Mouse (Mus musculus) midbrain, embryonic 11.5 days (tissue): ENCODE results near the gene Mipep. TPM values are rescaled to one million over a fixed set of nuclear protein-coding genes. Genes with fewer than 3 reads are reported as not detected.

Experiments used
- ATAC-seq: fragments of 200-750 bp; cut with Nextera tagmentation; 2 replicates; pipeline ENCODE4 v1.8.0; 2017; ENCODE audit warnings: moderate TSS enrichment, moderate library complexity; ENCODE audit not compliant: low FRiP score
- DNase-seq: peaks from one replicate; pipeline ENCODE4 v3.0.0; 2015; ENCODE audit warnings: low spot score; ENCODE audit errors: missing footprints
- H3K27ac ChIP-seq: fragments of 300-500 bp; sonication (generic); 2 replicates; pipeline ENCODE4 v1.5.1; 2014; ENCODE audit warnings: low read depth, low read length
- H3K27me3 ChIP-seq: fragments of 300-500 bp; sonication (generic); 2 replicates; pipeline ENCODE4 v1.6.1; 2014; ENCODE audit warnings: mild to moderate bottlenecking, low read length, moderate library complexity, mixed read lengths; ENCODE audit not compliant: control insufficient read depth, insufficient read depth
- H3K36me3 ChIP-seq: fragments of 300-500 bp; sonication (generic); 2 replicates; pipeline ENCODE4 v1.6.1; 2014; ENCODE audit warnings: mild to moderate bottlenecking, low read length, moderate library complexity, mixed read lengths; ENCODE audit not compliant: control insufficient read depth, insufficient read depth
- H3K4me1 ChIP-seq: fragments of 300-500 bp; sonication (generic); 2 replicates; pipeline ENCODE4 v1.6.1; 2014; ENCODE audit warnings: low read length; ENCODE audit not compliant: control insufficient read depth, insufficient read depth
- H3K4me2 ChIP-seq: fragments of 300-500 bp; sonication (generic); 2 replicates; pipeline ENCODE4 v1.6.1; 2014; ENCODE audit warnings: mild to moderate bottlenecking, moderate library complexity
- H3K4me3 ChIP-seq: fragments of 300-500 bp; sonication (generic); 2 replicates; pipeline ENCODE4 v1.5.1; 2014; ENCODE audit warnings: low read depth, low read length
- H3K9ac ChIP-seq: fragments of 300-500 bp; sonication (generic); 2 replicates; pipeline ENCODE4 v1.6.1; 2014; ENCODE audit warnings: low read length
- H3K9me3 ChIP-seq: fragments of 300-500 bp; sonication (generic); 2 replicates; pipeline ENCODE4 v1.6.1; 2016; ENCODE audit warnings: low read length; ENCODE audit not compliant: control insufficient read depth
- WGBS: fragments of 180-500 bp; shearing (Covaris S2); extraction: QIAGEN DNeasy Blood & Tissue Kit; methylation state at CpG from one replicate; pipeline ENCODE4 v1.1.7; 2014; 5-methylcytosine and 5-hydroxymethylcytosine counted together
- polyA plus RNA-seq: library from polyadenylated mRNA; unstranded; fragments of >200 nt; fragmentation: Nextera tagmentation; extraction: Ambion mirVana; gene quantifications from 2 replicates; pipeline ENCODE4 v1.2.1, GENCODE M21; 2014

The Mipep gene
- polyA plus RNA-seq, 1 experiment from 2014 or later, result 26.6 TPM

GRCm38 (mm10) chr14:60779198-60779597 is 5.2 kb upstream of the Mipep start:
- WGBS, result 93% methylated on average over 7 of the region's 7 CpGs
- Histone ChIP-seq H3K4me2 (no peak overlapping the region), H3K27me3 (no peaks in the 10 kb centered on the region), H3K9me3 (no peaks in the 10 kb centered on the region), H3K36me3 (no peaks in the 10 kb centered on the region), H3K4me1 (no peaks in the 10 kb centered on the region), H3K4me3 (no peak overlapping the region), H3K27ac (no peak overlapping the region), H3K9ac (no peak overlapping the region)
- ATAC-seq (no peak), DNase-seq (peak; percentile 76)

GRCm38 (mm10) chr14:60782121-60782656 is 2.2 kb upstream of the Mipep start:
- no peak overlapping the region for H3K9ac ChIP-seq
- WGBS, result 58% methylated on average over 7 of the region's 7 CpGs
- H3K36me3 ChIP-seq, result no peaks in the 10 kb centered on the region
- DNase-seq, result no peak
- H3K4me3 ChIP-seq, result no peak overlapping the region
- H3K9me3 ChIP-seq, result no peaks in the 10 kb centered on the region
- H3K4me1 ChIP-seq, result peaks cover 5% of the 10 kb centered on the region; the same call in 1 of the 2 replicates
- ATAC-seq, result no peak
- no peak overlapping the region for H3K4me2 ChIP-seq
- no peak overlapping the region for H3K27ac ChIP-seq
- H3K27me3 ChIP-seq, result no peaks in the 10 kb centered on the region

GRCm38 (mm10) chr14:60783196-60783595 is 1.2 kb upstream of the Mipep start:
- WGBS, result 49% methylated on average over 8 of the region's 8 CpGs
- Histone ChIP-seq H3K4me3 (no peak overlapping the region), H3K4me2 (no peak overlapping the region), H3K9ac (no peak overlapping the region), H3K27ac (no peak overlapping the region), H3K4me1 (peaks cover 5% of the 10 kb centered on the region; the same call in 1 of the 2 replicates), H3K36me3 (no peaks in the 10 kb centered on the region), H3K9me3 (no peaks in the 10 kb centered on the region), H3K27me3 (no peaks in the 10 kb centered on the region)
- DNase-seq (peak; percentile 67), ATAC-seq (no peak)

GRCm38 (mm10) chr14:60790103-60790502 is 5.7 kb downstream of the Mipep start:
- DNase-seq (peak; percentile 96), ATAC-seq (peak; percentile 5; the same call in 1 of the 2 replicates)
- no peaks in the 10 kb centered on the region for H3K9me3 ChIP-seq
- no peak overlapping the region for H3K9ac ChIP-seq
- WGBS, result 32% methylated on average over 3 of the region's 3 CpGs
- H3K4me3 ChIP-seq, result no peak overlapping the region
- H3K4me2 ChIP-seq, result no peak overlapping the region
- no peak overlapping the region for H3K27ac ChIP-seq
- peaks cover 2% of the 10 kb centered on the region; the same call in 1 of the 2 replicates for H3K36me3 ChIP-seq
- H3K27me3 ChIP-seq, result no peaks in the 10 kb centered on the region
- peaks cover 3% of the 10 kb centered on the region; the same call in 1 of the 2 replicates for H3K4me1 ChIP-seq

- 88% methylated on average over 4 of the region's 4 CpGs for WGBS
- Histone ChIP-seq H3K36me3 (no peaks in the 10 kb centered on the region), H3K27me3 (no peaks in the 10 kb centered on the region), H3K4me3 (no peak overlapping the region), H3K4me1 (no peaks in the 10 kb centered on the region), H3K9me3 (no peaks in the 10 kb centered on the region), H3K4me2 (no peak overlapping the region), H3K27ac (no peak overlapping the region), H3K9ac (no peak overlapping the region)
- ATAC-seq (no peak), DNase-seq (no peak)
Observed at GRCm38 (mm10) chr14:60796600-60797322, 12.4 kb downstream of the Mipep start.

- DNase-seq (no peak), ATAC-seq (no peak)
- no peak overlapping the region for H3K27ac ChIP-seq
- H3K4me2 ChIP-seq, result no peak overlapping the region
- 92% methylated on average over 5 of the region's 5 CpGs for WGBS
- no peaks in the 10 kb centered on the region for H3K9me3 ChIP-seq
- no peak overlapping the region for H3K4me3 ChIP-seq
- H3K27me3 ChIP-seq, result no peaks in the 10 kb centered on the region
- no peaks in the 10 kb centered on the region for H3K4me1 ChIP-seq
- no peak overlapping the region for H3K9ac ChIP-seq
- H3K36me3 ChIP-seq, result no peaks in the 10 kb centered on the region
Observed at GRCm38 (mm10) chr14:60797596-60797995, 13.2 kb downstream of the Mipep start.

- Histone ChIP-seq H3K27me3 (no peaks in the 10 kb centered on the region), H3K4me3 (no peak overlapping the region), H3K36me3 (0 out of 2 replicates have a peak, but pooled peaks cover 2% of the 10 kb centered on the region), H3K4me2 (no peak overlapping the region), H3K27ac (no peak overlapping the region), H3K9me3 (no peaks in the 10 kb centered on the region), H3K4me1 (no peaks in the 10 kb centered on the region), H3K9ac (no peak overlapping the region)
- ATAC-seq (no peak), DNase-seq (no peak)
- 91% methylated on average over 4 of the region's 4 CpGs for WGBS
Observed at GRCm38 (mm10) chr14:60798721-60799120, 14.3 kb downstream of the Mipep start.

- ATAC-seq, result no peak
- Histone ChIP-seq H3K9ac (no peak overlapping the region), H3K4me1 (no peaks in the 10 kb centered on the region), H3K27ac (no peak overlapping the region), H3K27me3 (no peaks in the 10 kb centered on the region), H3K9me3 (no peaks in the 10 kb centered on the region), H3K36me3 (peaks cover 6% of the 10 kb centered on the region; the same call in 1 of the 2 replicates), H3K4me2 (no peak overlapping the region), H3K4me3 (no peak overlapping the region)
- 56% methylated on average over 9 of the region's 9 CpGs for WGBS
- peak; percentile 90 for DNase-seq
Observed at GRCm38 (mm10) chr14:60799762-60800728, 15.7 kb downstream of the Mipep start.
